Mouse (Mus musculus) cortical plate, adult 2 months (tissue): Measurements from ENCODE around the gene Atxn10.

ENCODE experiments used
- CTCF ChIP-seq: fragments of 200-500 bp; IDR thresholded peaks from 2 replicates; pipeline ENCODE4 v1.5.1; 2011; ENCODE audit warnings: mild to moderate bottlenecking, control low read depth, low read length; ENCODE audit not compliant: insufficient read depth; ENCODE audit errors: extremely low read depth
- POLR2A ChIP-seq: fragments of 200-500 bp; IDR thresholded peaks from 2 replicates; pipeline ENCODE4 v1.6.1; 2011; ENCODE audit warnings: mild to moderate bottlenecking, low read length, control low read depth; ENCODE audit not compliant: insufficient read depth; ENCODE audit errors: extremely low read depth

GRCm38 (mm10) chr15:85395360-85395759, 59.3 kb downstream of the Atxn10 start:
- TF ChIP-seq CTCF (no peak), POLR2A (no peak)
